Mouse (Mus musculus): ENCODE data around the gene Clstn2. TPM values are rescaled to one million over a fixed set of nuclear protein-coding genes. Genes with fewer than 3 reads are reported as not detected.

Gene Clstn2
- total RNA-seq, 2 experiments from 2014 or later, result 4.8 to 7.3 TPM

DNA sequence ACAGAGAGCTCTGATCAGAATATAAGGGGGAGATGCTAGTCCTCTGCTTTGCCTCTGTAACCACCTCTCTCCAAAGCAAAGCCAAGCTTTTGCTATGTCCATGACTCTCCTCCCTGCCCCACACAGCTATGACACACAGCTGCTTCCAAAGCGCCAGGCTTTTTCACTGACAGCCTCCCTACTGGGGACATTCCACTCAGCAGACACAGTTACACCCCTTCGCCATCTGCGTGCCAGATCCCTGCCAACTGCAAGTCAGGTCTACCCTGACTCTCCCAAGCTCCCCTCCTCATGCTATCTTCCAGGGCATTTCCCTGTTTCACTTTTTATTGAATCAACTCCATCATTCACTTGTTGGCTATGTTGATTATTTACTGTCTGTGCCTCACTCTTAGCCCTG, 259.1 kb downstream of the Clstn2 start:
- DNase-seq, result no peak

DNA sequence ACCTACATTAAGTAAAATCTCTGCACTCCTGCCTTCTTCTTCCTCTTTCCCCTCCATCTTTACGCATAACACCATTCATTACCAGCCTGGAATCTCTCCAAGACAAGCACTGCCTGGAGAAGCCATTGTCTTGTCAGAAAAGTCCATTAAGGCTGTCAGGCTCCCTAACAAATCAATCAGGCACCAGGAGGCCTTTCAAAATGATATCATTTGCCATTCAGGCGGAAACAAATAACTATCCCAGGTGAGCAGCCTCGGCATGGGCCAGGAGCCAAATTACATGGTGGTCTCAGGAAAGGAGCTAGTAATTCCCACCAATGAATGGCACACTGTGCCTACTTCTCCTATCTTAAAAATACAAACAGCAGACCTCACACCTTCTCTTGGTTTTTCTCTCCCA, 260.6 kb downstream of the Clstn2 start:
- DNase-seq, result no peak

DNA sequence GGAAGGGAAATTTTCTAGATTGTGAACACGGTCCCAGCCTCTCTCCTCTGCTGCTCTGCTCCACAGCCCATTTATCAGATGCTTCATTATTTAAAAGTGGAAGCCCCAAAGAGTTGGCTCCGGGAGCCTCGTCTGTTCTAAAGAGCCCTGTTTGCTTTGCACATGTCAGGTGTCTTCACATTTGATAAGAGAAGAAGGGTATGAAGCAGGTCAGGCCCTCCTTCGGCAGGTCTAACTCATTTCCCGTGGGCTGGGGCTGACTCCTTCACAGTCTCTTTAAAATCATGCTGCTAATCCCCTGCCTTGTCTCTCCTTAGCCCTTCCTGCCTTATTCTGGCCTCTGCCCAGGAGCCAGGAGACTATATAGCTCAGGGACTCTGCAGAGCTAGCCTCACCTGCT, 263.6 kb downstream of the Clstn2 start:
- DNase-seq, result no peak

DNA sequence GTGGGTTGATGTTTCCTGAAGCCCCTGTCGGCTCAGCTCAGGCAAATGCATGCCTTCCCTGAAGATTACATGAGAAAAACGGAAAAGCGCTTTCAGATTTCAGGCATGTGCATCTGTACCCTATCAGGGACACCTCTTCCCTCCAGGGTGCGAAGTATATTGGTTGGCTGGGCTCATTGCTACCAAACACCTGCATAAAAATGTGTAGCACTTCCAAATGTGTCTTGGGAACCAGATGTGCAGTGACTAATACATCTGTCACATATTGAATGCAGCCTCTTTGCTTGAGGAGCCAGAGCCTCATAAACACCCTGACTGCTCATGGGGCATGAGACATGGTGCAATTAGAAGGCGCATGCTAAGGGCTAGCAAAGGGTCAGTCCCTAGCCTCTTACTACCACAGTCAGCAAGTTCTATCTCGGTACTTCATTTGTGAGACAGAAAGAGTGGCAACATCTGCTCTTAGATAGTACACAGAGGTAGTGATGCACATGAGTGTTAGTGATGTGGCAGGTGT, 267.7 kb downstream of the Clstn2 start:
- no peak for DNase-seq

DNA sequence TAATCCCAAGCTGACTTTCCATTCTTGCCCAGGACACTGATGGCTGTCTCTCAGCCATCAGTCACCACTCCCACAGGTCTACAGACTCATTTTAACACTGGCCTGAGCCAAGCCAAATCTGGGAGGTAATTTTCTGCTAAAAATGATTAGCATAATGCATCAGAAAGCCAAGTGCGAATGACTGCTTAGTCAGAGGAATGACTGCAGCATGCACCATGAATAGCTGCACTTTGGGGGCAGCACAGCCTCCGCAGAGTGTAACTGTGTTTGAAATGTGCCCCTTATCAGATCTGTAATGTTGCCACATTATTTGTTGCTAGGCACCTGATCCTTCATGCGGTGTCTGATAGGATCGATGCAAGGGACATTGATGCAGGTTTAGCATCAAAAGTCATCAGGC, 269.9 kb downstream of the Clstn2 start:
- no peak for DNase-seq

DNA sequence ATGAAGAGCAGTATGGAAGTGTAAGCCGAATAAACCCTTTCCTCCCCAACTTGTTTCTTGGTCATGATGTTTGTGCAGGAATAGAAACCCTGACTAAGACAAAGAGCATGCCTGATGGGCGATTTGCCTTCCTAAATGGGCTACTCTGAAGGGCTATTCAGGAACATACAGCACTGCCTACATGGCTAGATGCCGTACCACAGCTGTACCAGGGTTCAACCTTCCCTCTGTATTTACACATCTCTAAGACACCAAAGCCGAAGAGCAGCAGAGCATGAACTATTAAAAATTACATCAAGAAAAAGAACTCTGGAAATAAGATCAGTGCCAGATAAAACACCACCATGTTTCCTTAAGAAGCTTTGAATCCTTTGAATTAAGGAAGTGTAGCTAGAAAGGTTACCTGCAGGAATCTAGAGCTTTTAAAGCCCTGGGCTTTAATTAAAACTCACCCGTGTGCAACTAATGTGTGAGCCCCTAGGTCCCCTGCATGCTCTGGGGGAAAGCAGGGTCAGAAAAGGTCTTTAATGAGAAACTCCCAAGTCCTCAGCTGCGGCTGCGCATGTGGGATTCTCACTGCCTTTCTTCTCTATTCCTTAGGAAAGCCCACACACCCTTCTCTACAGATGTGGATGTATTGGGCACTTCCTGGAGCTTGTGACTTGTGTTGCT, 277.2 kb downstream of the Clstn2 start:
- DNase-seq, result no peak

DNA sequence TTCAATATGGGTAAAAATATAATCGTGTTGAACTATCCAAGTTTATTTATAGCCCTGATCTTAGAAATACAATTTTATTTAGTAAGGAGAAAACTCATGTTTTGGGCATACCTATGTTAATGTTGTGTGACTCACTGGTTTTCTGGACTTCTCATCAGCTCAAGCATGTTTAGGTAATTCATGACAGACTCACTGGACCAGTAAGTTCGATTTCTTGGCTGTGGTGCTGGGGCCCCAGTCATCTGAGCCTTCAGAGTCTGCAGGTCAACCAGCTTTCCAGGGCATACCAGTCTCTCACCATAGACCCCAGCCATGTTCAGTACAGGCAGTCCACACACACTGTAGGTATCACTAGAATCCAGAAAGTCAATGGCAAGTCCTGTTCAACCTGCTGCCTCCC, 279.3 kb downstream of the Clstn2 start:
- no peak for DNase-seq

DNA sequence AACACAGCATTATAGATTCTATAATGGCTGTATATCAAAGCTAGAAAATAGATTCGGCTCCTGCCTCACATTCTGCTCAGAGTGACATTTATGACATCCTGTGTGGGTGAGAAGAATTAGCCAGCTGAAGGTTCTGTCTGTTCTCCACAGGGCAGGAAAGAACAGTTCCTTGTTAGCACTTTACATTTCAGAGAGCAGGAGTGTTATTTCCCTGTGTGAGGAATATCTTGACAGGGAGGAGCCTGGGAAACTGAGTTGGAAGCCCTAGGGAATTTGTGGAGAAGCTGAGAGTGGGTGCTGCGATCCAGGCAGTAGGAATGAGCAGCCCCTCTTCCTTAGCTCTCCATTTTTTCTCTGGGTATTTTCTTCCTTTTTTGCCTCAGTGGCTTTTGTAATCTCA, 286.4 kb downstream of the Clstn2 start:
- DNase-seq, result no peak

DNA sequence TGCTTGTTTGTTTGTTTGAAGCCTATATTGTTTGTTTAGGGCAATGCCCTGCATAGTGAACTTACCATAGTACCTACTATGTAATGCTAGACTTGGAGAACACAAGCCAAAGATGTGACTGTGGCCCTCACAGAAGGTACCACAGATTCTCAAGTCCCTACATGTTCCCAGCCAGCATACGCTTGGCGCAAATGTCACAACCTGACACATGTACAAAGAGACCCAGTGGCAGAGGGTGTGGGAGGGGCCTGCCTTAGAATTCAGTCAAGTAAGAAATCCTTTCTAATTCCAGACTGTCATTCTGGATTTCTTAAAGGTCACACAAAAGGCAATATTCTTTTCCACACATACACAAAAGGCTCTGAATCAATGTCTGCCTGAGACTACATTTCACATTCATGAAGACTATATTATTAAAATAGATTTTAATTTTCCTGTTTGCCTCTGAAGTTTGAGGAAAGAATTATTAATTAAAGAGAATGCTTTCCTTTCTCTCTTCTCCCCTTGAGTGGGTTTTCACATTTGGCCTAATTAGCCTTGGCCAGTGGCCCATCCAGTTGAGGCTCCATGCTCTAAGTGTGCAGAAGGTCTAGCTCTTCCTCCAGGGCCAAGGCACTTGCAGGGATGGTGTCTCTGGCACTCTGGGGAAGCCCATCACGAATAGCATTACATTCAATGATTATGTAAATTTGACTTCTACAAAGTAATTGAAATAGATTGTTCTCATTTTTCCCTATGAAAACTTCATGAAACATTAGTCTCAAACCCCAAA, 305.1 kb downstream of the Clstn2 start:
- no peak for DNase-seq

DNA sequence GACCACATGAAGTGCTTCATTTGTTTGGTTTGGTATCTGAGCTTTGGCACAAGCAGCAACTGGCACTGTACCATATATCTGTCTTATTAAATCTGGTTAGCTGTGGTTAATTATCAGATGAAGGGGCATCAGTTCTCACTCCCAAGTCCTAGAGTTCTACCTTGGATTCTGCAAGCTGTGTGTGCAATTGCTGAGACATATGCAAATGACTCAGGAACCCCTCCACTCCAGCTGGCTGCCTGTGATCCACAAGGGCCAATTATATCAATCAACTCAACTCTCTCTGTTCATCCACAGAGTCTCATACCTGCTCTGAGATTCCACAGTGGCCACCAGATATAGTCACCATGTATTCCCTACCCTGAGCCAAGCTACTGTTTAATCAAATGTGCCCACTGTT, 315.3 kb downstream of the Clstn2 start:
- no peak for DNase-seq

DNA sequence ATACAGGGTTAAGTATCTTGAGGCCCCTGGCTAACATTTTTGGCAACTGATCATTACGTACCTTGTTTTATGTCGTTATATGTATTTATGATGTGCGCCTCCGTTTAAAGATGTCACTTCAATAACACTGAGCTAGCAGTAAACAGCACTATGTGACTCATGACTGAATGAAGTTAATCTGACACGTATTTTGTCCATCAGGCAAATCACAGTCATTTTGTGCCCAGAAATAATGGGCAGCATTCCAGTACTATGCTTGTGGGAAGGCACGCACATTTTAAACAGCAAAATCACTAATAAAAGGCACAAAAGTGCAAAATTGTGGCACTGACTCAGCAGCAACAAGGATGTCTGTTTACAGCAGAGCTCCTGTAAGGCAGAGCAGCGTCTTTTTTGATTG, 316.0 kb downstream of the Clstn2 start:
- DNase-seq, result no peak

DNA sequence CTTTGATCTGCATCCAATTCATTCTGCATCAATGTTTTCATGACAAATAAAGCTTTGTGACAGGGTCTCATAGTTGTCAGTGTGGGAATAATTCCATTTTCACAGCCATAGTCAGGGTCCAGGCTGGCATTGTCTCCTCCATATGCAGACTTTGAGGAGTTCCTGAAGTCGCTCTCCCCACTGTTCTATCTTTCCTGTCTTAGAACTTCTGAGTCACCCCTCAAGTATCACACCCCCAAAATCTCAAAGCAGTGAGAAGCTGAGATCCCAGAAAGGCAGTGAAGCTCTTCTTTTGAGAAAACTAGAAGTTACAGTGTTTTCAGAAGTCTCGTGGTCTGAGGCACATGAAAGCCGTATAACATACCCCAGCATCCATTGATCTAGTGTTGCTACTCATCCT, 320.1 kb downstream of the Clstn2 start:
- DNase-seq, result no peak

DNA sequence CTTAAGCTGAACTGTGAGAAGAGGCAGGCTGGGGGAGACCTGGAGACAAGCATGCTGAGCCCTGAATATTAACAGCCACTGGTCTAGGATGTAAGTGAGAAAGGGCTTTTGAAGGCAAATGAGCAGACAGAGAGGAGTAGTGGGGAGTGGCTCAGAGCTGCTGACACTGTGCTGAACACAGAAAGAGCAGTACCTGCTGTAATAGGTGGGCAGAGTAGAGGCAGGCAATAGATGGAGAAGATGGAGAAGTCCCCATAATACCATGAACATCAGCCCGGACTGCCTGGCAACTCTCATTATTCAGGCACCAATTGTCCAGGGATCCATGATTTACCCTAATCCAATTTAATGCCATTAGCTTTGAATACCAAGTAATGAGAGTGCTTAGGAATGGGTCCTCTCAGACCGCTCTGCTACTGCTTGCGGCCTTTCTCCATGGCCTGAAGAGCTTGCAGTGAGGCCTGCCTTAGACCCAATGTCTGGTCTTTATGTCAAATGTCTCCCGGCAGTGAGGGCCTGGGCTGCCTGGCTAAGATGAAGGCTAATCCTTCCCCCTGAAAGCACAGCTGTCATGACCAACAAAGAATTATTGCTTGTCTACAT, 329.0 kb downstream of the Clstn2 start:
- DNase-seq, result no peak

DNA sequence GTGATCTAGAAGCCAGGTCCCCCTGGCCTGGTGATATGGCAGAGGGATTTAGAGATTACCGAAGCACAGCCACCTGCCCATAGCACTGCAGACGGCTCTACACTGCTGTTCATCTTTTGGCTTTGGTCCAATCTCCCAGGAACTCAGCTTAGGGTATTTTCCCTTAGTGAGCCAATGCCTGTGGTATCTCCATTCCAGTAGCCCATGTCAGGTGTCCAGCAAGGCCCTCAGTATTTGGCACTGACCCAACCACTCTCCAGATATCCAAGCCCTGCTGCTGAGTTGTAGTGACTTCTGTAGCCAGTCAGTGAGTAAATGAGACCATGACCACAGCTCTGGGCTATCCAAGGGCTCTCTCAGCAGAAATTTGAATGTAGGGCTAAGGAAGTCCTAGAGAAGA, 330.0 kb downstream of the Clstn2 start:
- no peak for DNase-seq

DNA sequence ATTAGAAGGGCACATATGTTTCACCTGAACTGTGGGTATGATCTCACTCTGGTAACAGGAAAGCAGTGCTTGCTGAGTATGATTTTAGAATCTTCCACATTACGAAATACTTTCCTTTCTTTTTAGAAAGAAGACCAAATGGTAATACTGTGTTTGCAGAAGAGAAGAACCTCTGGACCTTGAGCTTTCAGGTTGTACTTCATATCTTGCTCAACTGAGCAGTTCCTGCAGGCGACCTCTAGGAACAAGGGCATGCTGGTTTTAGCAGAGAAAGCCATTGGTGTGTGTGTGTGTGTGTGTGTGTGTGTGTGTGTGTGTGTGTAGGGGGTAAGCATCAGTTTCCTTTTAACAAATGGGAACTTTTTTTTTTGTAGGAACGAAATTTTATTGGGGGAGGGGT, 333.0 kb downstream of the Clstn2 start:
- no peak for DNase-seq

DNA sequence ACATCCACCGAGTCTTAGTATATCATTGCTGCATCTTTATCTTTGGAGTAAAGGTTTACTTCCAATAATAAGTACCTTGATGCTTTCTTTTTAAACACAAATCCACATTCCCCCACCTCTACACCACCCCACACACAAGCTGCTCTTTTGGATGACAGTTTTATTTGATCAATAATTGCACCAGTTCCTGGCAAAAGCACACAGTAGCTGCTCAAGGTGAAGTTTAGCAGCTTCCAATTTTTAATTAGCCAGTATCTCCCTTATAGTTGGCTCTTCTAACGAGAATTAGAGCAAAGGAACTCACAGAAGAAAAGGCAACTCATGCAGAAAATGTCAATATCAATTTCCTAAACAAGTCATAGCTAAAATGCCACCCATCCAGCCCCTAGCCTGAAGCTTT, 334.0 kb downstream of the Clstn2 start:
- no peak for DNase-seq

DNA sequence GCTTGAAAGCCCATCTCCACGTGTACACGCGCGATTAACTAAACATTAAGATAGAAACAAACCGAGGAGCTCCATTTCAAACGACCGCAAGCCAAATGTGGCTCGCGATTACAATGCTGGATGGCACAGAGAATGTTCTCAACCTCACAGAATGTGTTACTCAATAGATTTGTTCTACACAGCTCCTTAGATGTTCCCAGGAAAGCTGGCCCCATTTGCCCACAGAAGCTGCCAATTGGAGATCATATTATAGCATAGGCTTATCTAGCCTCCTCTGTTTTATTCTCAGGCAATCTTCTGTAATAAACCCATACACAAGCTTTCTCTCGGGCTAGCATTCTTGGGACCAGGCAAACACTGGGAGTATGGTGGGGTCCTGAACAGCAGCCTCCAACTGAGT, 334.9 kb downstream of the Clstn2 start:
- no peak for DNase-seq

DNA sequence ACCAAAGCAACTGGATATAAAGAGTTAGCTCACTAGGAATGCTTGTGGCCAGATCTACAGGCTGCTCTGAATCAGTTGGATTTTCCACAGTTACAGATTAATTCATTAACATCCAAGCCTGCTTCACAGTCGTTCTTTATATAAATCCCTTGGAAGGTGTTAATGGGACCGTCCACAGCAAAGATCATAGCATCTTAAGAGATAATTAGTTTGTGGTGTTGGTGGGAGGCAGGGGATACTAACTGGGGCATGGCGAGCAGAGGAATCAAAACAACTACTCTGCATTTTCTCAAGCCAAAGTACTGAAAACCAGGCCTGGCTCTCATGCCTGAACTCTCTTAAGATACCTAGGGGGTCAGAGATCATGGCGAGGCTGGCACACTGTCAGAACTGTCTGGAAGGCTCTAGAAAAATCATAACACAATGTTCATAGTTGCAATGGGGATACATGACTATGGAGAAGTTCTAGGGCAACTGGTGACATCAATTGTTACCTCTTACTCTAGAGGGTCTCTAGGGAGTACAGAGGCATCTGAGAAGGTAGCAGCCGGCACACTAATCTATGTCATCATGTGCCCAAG, 336.2 kb downstream of the Clstn2 start:
- DNase-seq, result no peak

DNA sequence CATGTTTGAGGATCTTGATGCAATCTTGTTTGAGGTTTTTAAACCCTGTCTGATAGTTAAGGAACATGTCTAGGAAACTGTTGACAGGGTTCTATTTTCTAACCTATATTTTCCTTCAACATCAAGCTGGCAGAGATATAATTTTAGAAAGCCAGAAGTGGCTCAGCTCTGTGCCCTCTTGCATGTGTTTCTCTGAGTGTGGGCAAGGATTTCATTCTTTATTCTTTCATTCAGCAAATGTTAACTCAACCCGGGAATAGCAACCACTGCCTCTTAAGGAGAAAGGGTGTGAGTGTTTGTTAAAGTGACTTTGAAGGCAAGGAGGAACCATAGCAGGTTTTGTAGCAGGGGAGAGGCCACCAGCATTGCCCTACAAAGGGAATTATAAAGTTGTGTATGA, 337.7 kb downstream of the Clstn2 start:
- no peak for DNase-seq

DNA sequence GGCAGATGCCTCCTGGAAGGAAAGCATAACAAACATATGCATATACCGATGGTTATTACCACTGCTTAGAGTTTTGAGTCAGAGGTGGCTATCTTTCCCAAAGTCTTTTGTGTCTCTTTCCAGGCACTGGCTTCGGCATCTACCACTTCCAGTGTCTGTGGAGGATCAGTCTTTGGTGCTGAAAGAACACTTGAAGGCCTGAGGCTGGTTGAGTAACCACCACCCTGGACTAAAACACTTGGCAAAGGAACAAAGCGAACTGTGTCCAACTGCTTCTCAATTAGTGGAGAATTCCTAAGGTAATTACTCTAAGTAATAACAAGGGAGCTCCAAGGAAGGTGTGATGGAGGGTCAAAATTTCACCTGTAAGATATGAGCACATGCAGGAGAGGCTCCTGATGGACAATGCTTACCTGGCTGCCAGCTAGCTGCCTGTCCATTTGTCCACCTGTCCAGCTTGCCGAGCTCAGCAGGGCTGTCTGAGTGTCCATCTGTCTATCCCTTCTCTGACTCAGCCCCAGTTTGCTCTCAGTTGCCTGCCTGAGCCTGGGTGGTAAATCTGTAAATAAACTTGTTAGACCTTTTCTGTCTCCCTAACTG, 346.1 kb downstream of the Clstn2 start:
- no peak for DNase-seq

DNA sequence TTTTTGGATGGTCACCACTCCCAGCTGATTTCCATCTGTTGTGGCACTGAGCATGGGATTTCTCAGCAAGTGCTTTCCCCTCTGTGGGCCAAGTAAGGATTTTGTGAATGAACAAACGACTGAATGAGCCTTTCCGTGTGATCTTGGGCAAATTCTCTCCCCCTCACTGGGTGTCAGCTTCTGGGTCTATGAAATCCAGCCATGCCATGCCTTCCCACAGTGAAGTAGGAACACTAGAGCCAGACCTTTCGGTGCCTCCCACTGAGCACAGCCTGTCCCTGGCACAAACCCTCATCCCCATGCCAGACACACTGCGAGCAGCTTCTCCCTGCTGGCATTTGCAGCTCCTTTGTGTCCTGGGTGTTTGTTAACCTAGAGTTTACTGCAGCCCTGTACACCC, 347.3 kb downstream of the Clstn2 start:
- DNase-seq, result no peak

DNA sequence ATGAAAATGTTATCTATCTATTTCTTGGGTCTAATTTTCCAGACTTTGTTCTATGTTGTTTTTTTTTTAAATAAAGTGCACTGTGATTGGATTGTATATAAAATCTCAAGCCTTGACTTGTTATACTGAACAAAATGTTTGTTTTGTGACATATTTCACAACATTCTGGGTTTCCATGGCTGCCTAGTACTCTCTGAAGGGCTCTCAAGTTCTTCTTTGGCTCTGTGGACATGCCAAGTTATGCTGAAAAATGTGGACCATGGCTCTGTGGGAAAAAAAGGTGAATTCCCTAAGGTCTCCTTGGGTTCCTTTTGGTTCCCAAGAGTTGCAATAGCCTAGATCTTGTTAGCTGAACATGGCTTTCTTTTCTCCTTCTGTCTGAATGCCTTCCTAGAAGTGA, 353.1 kb downstream of the Clstn2 start:
- DNase-seq, result no peak

DNA sequence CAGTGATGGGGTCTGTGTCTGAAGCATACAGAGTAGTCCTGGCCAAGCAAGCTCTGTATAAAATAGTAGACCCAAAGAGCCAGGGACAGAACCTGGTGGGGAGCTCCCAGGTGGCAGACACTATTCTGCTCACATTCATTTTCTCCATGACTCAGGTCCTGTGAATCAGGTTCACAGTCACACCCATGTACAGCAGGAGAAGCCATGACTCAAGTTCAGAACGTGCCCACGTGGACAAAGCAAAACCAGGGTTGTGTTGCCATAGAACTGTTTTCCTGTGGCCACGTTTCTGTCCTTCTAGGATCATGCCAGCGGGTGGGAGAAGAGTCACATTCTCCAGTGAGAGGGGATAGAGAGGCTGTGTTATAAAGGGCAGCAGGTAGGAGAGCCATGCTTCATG, 353.9 kb downstream of the Clstn2 start:
- no peak for DNase-seq

All from adrenal gland, postnatal 36 days (tissue).